Mouse (Mus musculus): ENCODE results near the gene Lmo1.
A peak's percentile ranks its signal among the peaks of the same experiment; 100 is the strongest.
"Not testable (repeated sequence)": the region's sequence is repeated elsewhere in the genome, so short reads cannot be mapped to it uniquely, and the experiment has no call there.

The Lmo1 gene

DNA sequence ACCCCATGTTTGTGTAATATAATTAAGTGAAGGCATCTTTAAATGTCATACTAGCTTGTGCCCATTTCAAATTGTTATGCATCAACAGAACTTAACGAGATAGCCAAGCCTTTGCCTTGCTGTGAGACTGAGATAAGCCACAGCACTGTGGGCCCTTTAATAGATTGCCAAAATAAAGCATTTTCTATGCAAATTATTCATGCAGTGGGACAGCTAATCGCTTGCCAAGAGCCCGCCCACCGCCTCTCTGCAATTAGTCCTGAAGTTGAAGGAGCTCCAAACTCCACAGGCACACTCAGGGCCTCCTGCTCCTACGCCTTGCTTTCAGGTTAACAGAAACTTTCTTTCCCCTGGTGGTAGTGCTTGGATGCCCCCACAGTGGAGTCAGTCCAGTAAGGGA lies 64.0 kb downstream of the Lmo1 start:
- no peak for DNase-seq (ENCODE audit: low spot score)

DNA sequence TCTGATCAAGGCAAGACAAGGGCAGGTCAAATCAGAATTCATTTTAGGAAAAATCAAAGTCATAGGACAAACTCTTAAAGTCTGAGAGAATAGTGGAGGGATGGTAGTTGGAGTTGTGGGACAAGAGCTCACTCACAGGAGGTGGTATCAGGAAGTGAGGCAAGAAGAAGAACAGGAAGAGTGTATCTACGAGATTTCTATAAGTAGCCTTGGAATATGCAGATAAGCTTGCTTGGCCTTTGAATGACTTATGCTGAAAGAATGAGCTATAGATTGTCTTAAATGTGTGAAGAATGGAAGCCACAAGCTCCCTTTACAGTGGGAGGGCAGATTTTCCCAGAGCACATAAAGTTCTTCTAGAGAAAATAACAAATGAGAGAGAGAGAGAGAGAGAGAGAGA lies 70.1 kb downstream of the Lmo1 start:
- no peak for DNase-seq (ENCODE audit: low spot score)

DNA sequence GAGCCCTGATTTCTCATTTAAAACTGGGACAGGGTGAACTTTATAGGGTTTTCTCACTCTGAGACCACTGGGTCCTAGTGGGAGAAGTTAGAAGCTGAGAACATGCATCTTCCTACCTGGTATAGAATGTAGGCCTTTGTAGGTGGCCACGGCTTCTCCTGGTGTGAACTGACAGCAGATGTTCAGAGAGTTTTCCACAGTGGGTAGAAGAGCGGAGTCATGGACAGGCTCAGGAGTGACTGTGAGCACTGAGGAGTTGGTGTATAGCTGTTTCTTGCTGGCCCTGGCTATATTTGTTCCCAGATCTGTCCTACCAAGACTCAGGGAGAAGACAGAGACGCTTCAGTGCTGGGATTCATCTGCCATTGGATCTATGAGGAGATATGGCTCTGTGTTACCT lies 73.8 kb downstream of the Lmo1 start:
- DNase-seq (ENCODE audit: low spot score): no peak

DNA sequence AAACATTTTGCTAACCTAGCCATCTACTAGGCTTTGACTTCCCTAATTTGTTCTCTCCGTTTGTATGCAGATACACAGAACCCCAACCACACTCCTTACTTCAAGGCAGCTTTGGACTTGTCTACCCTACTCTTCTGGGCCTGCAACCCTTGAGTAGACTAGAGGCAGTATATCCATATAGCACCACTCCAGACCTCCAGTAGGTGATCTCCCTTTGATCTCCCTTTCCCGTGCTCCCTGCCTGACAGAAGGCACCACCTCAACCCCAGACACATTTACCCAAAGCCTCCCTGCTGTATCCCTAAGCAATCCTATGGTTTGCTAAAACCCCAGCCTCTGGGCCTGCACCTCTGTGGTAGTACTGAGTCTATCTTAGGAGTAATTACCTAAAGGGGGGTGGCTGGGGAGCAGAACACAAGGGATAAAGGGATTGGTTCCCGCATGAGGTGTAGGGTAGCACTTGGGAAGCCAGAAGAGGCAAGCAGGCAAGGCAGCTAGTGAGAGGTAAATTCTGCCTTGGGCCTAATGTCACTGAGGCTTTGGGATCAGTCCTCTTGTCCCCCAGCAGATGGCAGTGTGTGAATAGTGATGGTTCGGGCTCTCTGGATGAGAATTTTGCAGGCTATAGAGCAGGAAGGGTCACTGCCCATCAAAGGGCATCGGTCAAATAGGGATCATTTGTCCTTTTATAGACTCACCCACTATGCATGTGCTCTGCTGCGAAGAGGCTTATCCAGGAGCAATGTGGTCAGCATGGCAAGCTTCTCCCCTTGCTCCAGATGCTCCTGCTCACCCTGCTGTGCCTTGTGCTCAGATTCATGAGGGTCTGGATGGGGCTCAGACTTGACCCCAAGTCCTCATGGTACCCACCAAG lies 76.6 kb downstream of the Lmo1 start:
- peak; percentile 81 for DNase-seq (ENCODE audit: low spot score)

DNA sequence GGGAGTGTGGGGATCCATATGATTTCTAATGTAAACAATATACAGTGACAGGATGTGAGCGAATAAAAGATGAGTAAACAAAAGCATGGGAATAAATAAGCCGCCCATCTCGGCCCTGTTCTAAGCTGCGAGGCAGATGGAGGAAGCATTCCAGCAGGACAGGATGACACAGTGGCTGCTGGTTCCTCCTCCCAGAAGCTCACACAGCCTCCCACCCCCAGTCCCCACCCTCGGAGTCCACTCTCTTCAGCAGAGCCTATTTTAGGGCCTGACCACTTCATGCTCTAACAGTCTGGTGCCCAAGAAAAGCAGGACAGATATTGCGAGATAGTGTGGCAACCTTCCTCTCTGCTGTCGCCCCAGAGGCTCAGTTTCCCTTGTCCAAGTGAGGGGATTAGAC lies 77.8 kb downstream of the Lmo1 start:
- no peak for DNase-seq (ENCODE audit: low spot score)

DNA sequence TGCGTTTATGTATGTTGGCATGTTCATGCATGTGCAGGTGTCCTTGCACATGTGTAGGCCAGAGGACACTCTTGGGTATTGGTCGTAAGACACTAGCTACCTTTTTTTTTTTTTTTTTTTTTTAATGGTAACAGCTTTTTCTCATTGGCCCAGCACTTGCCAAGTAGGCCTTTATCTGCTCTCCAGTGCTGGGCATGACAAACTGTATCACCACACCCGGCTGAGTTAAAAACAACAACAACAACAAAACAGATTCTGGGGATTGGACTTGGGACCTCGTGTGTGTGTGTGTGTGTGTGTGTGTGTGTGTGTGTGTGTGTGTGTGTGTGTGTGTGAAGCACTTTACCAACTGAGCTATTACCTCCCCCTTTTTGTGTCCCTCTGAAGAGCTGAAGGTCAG lies 78.4 kb downstream of the Lmo1 start:
- no peak for DNase-seq (ENCODE audit: low spot score)

DNA sequence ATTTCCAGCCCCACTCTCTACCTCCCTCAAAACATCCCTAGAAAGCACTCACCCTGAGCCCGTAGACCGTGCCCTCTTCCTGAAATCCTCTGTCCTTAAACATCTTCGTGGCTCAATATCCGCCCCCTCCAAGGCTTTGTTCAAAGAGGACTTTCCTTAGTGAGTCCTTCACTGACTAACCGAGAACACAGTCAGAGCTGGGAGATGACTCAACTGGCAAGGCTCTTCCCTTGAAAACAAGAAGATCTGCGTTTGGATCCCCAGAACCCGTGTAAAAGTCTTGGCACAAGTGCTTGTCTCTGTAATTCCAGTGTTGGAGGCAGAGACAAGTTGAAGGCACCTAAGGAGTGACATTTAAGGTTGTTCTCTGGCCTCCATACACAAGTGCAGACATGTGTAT lies 80.7 kb downstream of the Lmo1 start:
- DNase-seq (ENCODE audit: low spot score): no peak

DNA sequence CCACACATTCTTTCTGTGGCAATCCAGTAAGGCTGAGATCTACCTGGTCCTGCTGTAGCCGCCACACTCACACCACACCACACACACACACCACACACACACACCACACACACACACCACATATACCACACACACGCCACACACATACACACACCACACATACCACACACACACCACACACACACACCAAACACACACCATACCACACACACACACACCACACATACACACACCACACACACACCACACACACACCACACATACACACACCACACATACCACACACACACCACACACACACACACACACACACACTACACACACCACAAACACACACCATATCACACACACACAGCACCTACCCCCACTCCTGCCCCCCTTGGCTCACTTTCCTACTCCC lies 83.7 kb downstream of the Lmo1 start:
- DNase-seq (ENCODE audit: low spot score): not testable (repeated sequence)

Data from embryo, embryonic 10.5 days (tissue).